Mouse (Mus musculus): ENCODE data around the gene Gpatch4.

Gpatch4 gene

GRCm38 (mm10) chr3:88101736-88102135, 58.8 kb downstream of the Gpatch4 start:
- no peak for DNase-seq

- no peak for DNase-seq
Observed at GRCm38 (mm10) chr3:88102196-88102595, 59.3 kb downstream of the Gpatch4 start.

- no peak for DNase-seq
Observed at GRCm38 (mm10) chr3:88102611-88103010, 59.7 kb downstream of the Gpatch4 start.

Measured in thymus, adult 18-20 months (tissue).